Mouse (Mus musculus): ENCODE measurements around the gene Gm20547. TPM values are rescaled to one million over a fixed set of nuclear protein-coding genes. Genes with fewer than 3 reads are reported as not detected.
"Not testable (repeated sequence)": the region's sequence is repeated elsewhere in the genome, so short reads cannot be mapped to it uniquely, and the experiment has no call there.

The Gm20547 gene
- total RNA-seq, 2 experiments from 2014 or later: 0.08 TPM; not detected in 1

GRCm38 (mm10) chr17:34860514-34860913 lies 21.3 kb downstream of the Gm20547 start:
- no peak for DNase-seq (ENCODE audit: low spot score)
- intact Hi-C loops (cut with DNase I): no loop called here

GRCm38 (mm10) chr17:34858670-34859069 lies 23.2 kb downstream of the Gm20547 start:
- intact Hi-C loops (cut with DNase I): no loop called here

GRCm38 (mm10) chr17:34855825-34856224 lies 26.0 kb downstream of the Gm20547 start:
- intact Hi-C loops (cut with DNase I): loop anchor here (1.0 to 2.0 kb wide), 4 partner anchors 37 to 127 kb away; no protein-coding TSS in a partner anchor
- no peak for DNase-seq (ENCODE audit: low spot score)

More at GRCm38 (mm10) chr17:34858670-34859069, 23.2 kb downstream of the Gm20547 start:
- no peak for DNase-seq (ENCODE audit: low spot score)

GRCm38 (mm10) chr17:34854761-34855160 lies 27.1 kb downstream of the Gm20547 start:
- no peak for DNase-seq (ENCODE audit: low spot score)
- intact Hi-C loops (cut with DNase I): loop anchor here (1.0 to 2.0 kb wide), 2 partner anchors 38 to 58 kb away; no protein-coding TSS in a partner anchor

- DNase-seq (ENCODE audit: low spot score): no peak
- intact Hi-C loops (cut with DNase I): no loop called here
Measured at GRCm38 (mm10) chr17:34853511-34853910, 28.3 kb downstream of the Gm20547 start.

- intact Hi-C loops (cut with DNase I): no loop called here
- DNase-seq (ENCODE audit: low spot score): no peak
Measured at GRCm38 (mm10) chr17:34850517-34851125, 31.2 kb downstream of the Gm20547 start.

- intact Hi-C loops (cut with DNase I): no loop called here
- peak; percentile 95 for DNase-seq (ENCODE audit: low spot score)
Measured at GRCm38 (mm10) chr17:34849722-34850516, 31.9 kb downstream of the Gm20547 start, which contains the start of the genes Skiv2l and Nelfe. Skiv2l (minus strand) TSS chr17:34850210. Nelfe (plus strand) TSS chr17:34850391.

- intact Hi-C loops (cut with DNase I): no loop called here
- DNase-seq (ENCODE audit: low spot score): no peak
Measured at GRCm38 (mm10) chr17:34847615-34848014, 34.2 kb downstream of the Gm20547 start.

- DNase-seq (ENCODE audit: low spot score): no peak
- intact Hi-C loops (cut with DNase I): no loop called here
Measured at GRCm38 (mm10) chr17:34847192-34847591, 34.6 kb downstream of the Gm20547 start.

- no peak for DNase-seq (ENCODE audit: low spot score)
- intact Hi-C loops (cut with DNase I): no loop called here
Measured at GRCm38 (mm10) chr17:34844884-34845283, 37.0 kb downstream of the Gm20547 start.

- DNase-seq (ENCODE audit: low spot score): no peak
- intact Hi-C loops (cut with DNase I): no loop called here
Measured at GRCm38 (mm10) chr17:34840736-34841307, 41.0 kb downstream of the Gm20547 start.

- no peak for DNase-seq (ENCODE audit: low spot score)
- intact Hi-C loops (cut with DNase I): no loop called here
Measured at GRCm38 (mm10) chr17:34838785-34839184, 43.1 kb downstream of the Gm20547 start.

- DNase-seq (ENCODE audit: low spot score): no peak
- intact Hi-C loops (cut with DNase I): no loop called here
Measured at GRCm38 (mm10) chr17:34837464-34838324, 44.1 kb downstream of the Gm20547 start.

- intact Hi-C loops (cut with DNase I): no loop called here
- peak; percentile 92 for DNase-seq (ENCODE audit: low spot score)
Measured at GRCm38 (mm10) chr17:34836856-34837221, 45.0 kb downstream of the Gm20547 start, which contains the start of the genes Stk19 and Dxo. Stk19 (minus strand) TSS chr17:34836945. Dxo (plus strand) TSS chr17:34837019.

- intact Hi-C loops (cut with DNase I): no loop called here
- DNase-seq (ENCODE audit: low spot score): no peak
Measured at GRCm38 (mm10) chr17:34836155-34836855, 45.5 kb downstream of the Gm20547 start.

- DNase-seq (ENCODE audit: low spot score); intact Hi-C loops (cut with DNase I): not testable (repeated sequence)
Measured at GRCm38 (mm10) chr17:34830776-34831175, 51.1 kb downstream of the Gm20547 start.

GRCm38 (mm10) chr17:34814818-34815370 lies 66.9 kb downstream of the Gm20547 start:
- no peak for DNase-seq (ENCODE audit: low spot score)
- intact Hi-C loops (cut with DNase I): loop anchor here (5.0 kb wide), 1 partner anchor 163 kb away; no protein-coding TSS in a partner anchor

GRCm38 (mm10) chr17:34813747-34814146 lies 68.1 kb downstream of the Gm20547 start:
- not testable (repeated sequence) for DNase-seq (ENCODE audit: low spot score)
- intact Hi-C loops (cut with DNase I): loop anchor here (5.0 kb wide), 1 partner anchor 161 kb away; no protein-coding TSS in a partner anchor

GRCm38 (mm10) chr17:34811275-34811674 lies 70.6 kb downstream of the Gm20547 start:
- DNase-seq (ENCODE audit: low spot score): no peak
- intact Hi-C loops (cut with DNase I): loop anchor here (5.0 kb wide), 1 partner anchor 159 kb away; no protein-coding TSS in a partner anchor
